Mouse (Mus musculus) midbrain, embryonic 16.5 days (tissue): Measurements from ENCODE around the gene Rad51b. TPM values are rescaled to one million over a fixed set of nuclear protein-coding genes. Genes with fewer than 3 reads are reported as not detected.

Experiments used
- ATAC-seq: fragments of 200-750 bp; cut with Nextera tagmentation; 2 replicates; pipeline ENCODE4 v1.8.0; 2017; ENCODE audit warnings: moderate TSS enrichment
- H3K27ac ChIP-seq: fragments of 300-500 bp; sonication (generic); 2 replicates; pipeline ENCODE4 v1.5.1; 2014; ENCODE audit warnings: mild to moderate bottlenecking, low read length, mixed read lengths
- H3K27me3 ChIP-seq: fragments of 300-500 bp; sonication (generic); 2 replicates; pipeline ENCODE4 v1.6.1; 2014; ENCODE audit warnings: low read depth, low read length, mixed read lengths; ENCODE audit not compliant: control insufficient read depth, insufficient read depth
- H3K36me3 ChIP-seq: fragments of 300-500 bp; sonication (generic); 2 replicates; pipeline ENCODE4 v1.6.1; 2014; ENCODE audit warnings: mild to moderate bottlenecking, low read length, moderate library complexity, mixed read lengths; ENCODE audit not compliant: control insufficient read depth, insufficient read depth
- H3K4me1 ChIP-seq: fragments of 300-500 bp; sonication (generic); 2 replicates; pipeline ENCODE4 v1.6.1; 2014; ENCODE audit warnings: mild to moderate bottlenecking, low read length, mixed read lengths; ENCODE audit not compliant: control insufficient read depth, insufficient read depth
- H3K4me2 ChIP-seq: fragments of 300-500 bp; sonication (generic); 2 replicates; pipeline ENCODE4 v1.6.1; 2014; ENCODE audit warnings: mild to moderate bottlenecking, low read length, mixed read lengths
- H3K4me3 ChIP-seq: fragments of 300-500 bp; sonication (generic); 2 replicates; pipeline ENCODE4 v1.5.1; 2014; ENCODE audit warnings: low read depth, mild to moderate bottlenecking, low read length, moderate library complexity, mixed read lengths
- H3K9ac ChIP-seq: fragments of 300-500 bp; sonication (generic); 2 replicates; pipeline ENCODE4 v1.6.1; 2014; ENCODE audit warnings: low read depth, low read length, mixed read lengths
- H3K9me3 ChIP-seq: fragments of 300-500 bp; sonication (generic); replicated peaks from 2 replicates; pipeline ENCODE4 v1.6.1; 2014; ENCODE audit warnings: mild to moderate bottlenecking, low read length, mixed read lengths; ENCODE audit not compliant: control insufficient read depth, poor library complexity, severe bottlenecking
- WGBS: fragments of 180-500 bp; shearing (Covaris S2); extraction: QIAGEN DNeasy Blood & Tissue Kit; methylation state at CpG from one replicate; pipeline ENCODE4 v1.1.7; 2014; 5-methylcytosine and 5-hydroxymethylcytosine counted together
- polyA plus RNA-seq: library from polyadenylated mRNA; unstranded; fragments of >200 nt; fragmentation: Nextera tagmentation; extraction: Ambion mirVana; gene quantifications from 2 replicates; pipeline ENCODE4 v1.2.1, GENCODE M21; 2015

The Rad51b gene
- polyA plus RNA-seq, 1 experiment from 2014 or later: 1.5 TPM

- ATAC-seq: no peak
- no peaks in the 10 kb centered on the region for H3K9me3 ChIP-seq
- no peaks in the 10 kb centered on the region for H3K27me3 ChIP-seq
- H3K27ac ChIP-seq: no peak overlapping the region
- no peak overlapping the region for H3K4me3 ChIP-seq
- no peak overlapping the region for H3K9ac ChIP-seq
- H3K4me2 ChIP-seq: no peak overlapping the region
- no peaks in the 10 kb centered on the region for H3K36me3 ChIP-seq
- WGBS: 25% methylated on average over 8 of the region's 8 CpGs
- H3K4me1 ChIP-seq: peaks cover 8% of the 10 kb centered on the region; the same call in 1 of the 2 replicates
These were observed 210.1 kb downstream of the Rad51b start for GRCm38 (mm10) chr12:79507141-79507681.

- Histone ChIP-seq H3K4me3 (no peak overlapping the region), H3K27me3 (no peaks in the 10 kb centered on the region), H3K9ac (no peak overlapping the region), H3K27ac (peak overlapping the region; percentile 74), H3K36me3 (no peaks in the 10 kb centered on the region), H3K4me2 (no peak overlapping the region), H3K9me3 (no peaks in the 10 kb centered on the region), H3K4me1 (peaks cover 8% of the 10 kb centered on the region; the same call in 1 of the 2 replicates)
- peak; percentile 60; the same call in 1 of the 2 replicates for ATAC-seq
- 49% methylated on average over 11 of the region's 11 CpGs for WGBS
These were observed 214.5 kb downstream of the Rad51b start for GRCm38 (mm10) chr12:79511454-79512204.

GRCm38 (mm10) chr12:79512205-79512886 lies 215.3 kb downstream of the Rad51b start:
- no peak overlapping the region for H3K4me2 ChIP-seq
- H3K9ac ChIP-seq: no peak overlapping the region
- peak overlapping the region; percentile 74; the same call in 1 of the 2 replicates for H3K27ac ChIP-seq
- no peak overlapping the region for H3K4me3 ChIP-seq
- H3K9me3 ChIP-seq: no peaks in the 10 kb centered on the region
- WGBS: 74% methylated on average over 10 of the region's 10 CpGs
- no peaks in the 10 kb centered on the region for H3K27me3 ChIP-seq
- peaks cover 6% of the 10 kb centered on the region; the same call in 1 of the 2 replicates for H3K4me1 ChIP-seq
- ATAC-seq: no peak
- H3K36me3 ChIP-seq: no peaks in the 10 kb centered on the region

DNA sequence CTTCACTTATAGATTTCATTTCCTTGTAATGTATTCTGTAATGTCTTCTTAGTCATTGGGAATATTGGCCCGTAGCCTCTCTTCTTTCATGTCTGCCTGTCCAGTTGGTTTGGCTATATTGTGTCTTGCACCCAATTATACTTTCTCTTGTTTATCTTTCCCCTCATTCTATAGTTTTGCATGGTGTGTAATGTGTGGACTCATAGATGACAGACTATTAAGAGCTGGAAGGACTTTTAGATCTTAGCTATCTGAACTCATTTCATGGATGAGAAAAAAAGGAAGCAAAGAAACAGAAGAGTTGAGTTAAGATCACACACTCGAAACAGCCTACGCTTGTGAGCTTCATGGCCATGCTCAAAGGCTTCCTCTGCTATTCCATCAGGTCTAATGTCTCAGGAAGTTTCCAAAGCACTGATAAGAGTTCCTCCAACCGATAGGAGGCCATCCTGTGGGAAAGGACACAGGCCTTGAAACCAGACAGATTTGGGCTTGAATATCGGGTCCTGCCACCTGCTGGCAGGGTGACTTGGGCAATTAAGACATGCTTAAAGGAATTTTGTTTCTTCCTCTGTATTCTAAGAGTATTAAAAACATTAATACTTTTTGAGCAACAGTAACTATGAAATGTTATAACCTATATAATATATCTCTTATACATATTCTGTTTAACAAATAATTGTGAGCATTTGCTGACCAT lies 216.1 kb downstream of the Rad51b start:
- Histone ChIP-seq H3K27ac (no peak overlapping the region), H3K4me1 (peaks cover 5% of the 10 kb centered on the region; the same call in 1 of the 2 replicates), H3K4me3 (no peak overlapping the region), H3K4me2 (no peak overlapping the region), H3K9me3 (no peaks in the 10 kb centered on the region), H3K9ac (no peak overlapping the region), H3K27me3 (no peaks in the 10 kb centered on the region), H3K36me3 (no peaks in the 10 kb centered on the region)
- no peak for ATAC-seq
- WGBS: 92% methylated on average over 5 of the region's 5 CpGs

DNA sequence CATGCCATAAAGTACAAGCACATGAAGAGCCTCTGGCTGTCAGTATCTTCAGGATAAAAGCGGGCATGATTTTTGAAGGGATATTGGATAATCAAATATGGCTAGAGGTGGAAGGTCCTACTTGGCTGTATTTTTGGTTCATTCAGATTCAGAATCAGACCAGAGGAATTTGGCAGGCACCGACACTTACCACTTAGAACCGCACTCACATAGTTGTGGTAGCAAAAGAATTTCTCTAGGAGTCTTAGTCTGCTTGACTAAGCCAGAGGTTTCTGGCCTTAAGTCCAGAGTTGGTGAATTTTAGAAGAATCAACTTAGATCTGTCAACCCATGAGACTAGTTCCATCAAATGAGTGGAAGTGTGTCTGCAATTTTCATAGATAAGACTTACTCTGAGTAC lies 217.6 kb downstream of the Rad51b start:
- ATAC-seq: no peak
- H3K4me1 ChIP-seq: peaks cover 5% of the 10 kb centered on the region; the same call in 1 of the 2 replicates
- no peaks in the 10 kb centered on the region for H3K9me3 ChIP-seq
- no peak overlapping the region for H3K27ac ChIP-seq
- no peaks in the 10 kb centered on the region for H3K27me3 ChIP-seq
- over 99% methylated on average over 3 of the region's 3 CpGs for WGBS
- H3K36me3 ChIP-seq: no peaks in the 10 kb centered on the region
- no peak overlapping the region for H3K4me3 ChIP-seq
- H3K9ac ChIP-seq: no peak overlapping the region
- H3K4me2 ChIP-seq: no peak overlapping the region

- 40% methylated on average over 1 of the region's 1 CpGs for WGBS
- H3K4me3 ChIP-seq: no peak overlapping the region
- H3K9me3 ChIP-seq: no peaks in the 10 kb centered on the region
These were observed 225.3 kb downstream of the Rad51b start for GRCm38 (mm10) chr12:79522374-79522773.

GRCm38 (mm10) chr12:79524941-79525871 lies 228.1 kb downstream of the Rad51b start:
- ATAC-seq: no peak
- 79% methylated on average over 14 of the region's 14 CpGs for WGBS
- no peak overlapping the region for H3K27ac ChIP-seq
- no peaks in the 10 kb centered on the region for H3K36me3 ChIP-seq
- no peaks in the 10 kb centered on the region; the same call in 1 of the 2 replicates for H3K9me3 ChIP-seq
- H3K27me3 ChIP-seq: no peaks in the 10 kb centered on the region
- no peak overlapping the region for H3K9ac ChIP-seq
- H3K4me1 ChIP-seq: no peaks in the 10 kb centered on the region
- no peak overlapping the region for H3K4me3 ChIP-seq
- H3K4me2 ChIP-seq: no peak overlapping the region

More at GRCm38 (mm10) chr12:79522374-79522773, 225.3 kb downstream of the Rad51b start:
- H3K4me2 ChIP-seq: no peak overlapping the region
- no peak overlapping the region for H3K9ac ChIP-seq
- no peak for ATAC-seq
- H3K27ac ChIP-seq: no peak overlapping the region
- no peaks in the 10 kb centered on the region for H3K36me3 ChIP-seq
- no peaks in the 10 kb centered on the region for H3K4me1 ChIP-seq
- H3K27me3 ChIP-seq: no peaks in the 10 kb centered on the region

DNA sequence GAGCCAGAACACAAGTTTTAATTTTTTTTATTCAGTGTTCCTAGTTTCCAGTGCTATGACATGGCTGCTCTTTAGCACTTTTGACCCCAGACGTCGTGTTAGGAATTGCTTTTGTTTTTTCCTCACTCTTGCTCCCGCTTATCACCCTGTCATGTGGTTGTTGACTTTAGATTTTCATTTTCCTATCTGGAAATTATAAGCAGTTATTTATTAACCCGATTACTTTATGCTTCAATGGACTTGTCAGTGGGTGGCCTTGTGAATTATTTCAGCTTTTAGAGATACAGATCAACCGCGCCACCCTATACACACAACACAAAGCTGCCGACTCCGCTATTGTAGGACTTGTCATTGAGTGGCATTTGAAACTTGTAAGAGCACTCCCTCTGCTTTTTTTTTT lies 228.8 kb downstream of the Rad51b start:
- 0 out of 2 replicates have a peak, but pooled peaks cover 3% of the 10 kb centered on the region for H3K4me1 ChIP-seq
- H3K9ac ChIP-seq: no peak overlapping the region
- H3K27me3 ChIP-seq: no peaks in the 10 kb centered on the region
- no peak overlapping the region for H3K27ac ChIP-seq
- H3K4me3 ChIP-seq: no peak overlapping the region
- H3K9me3 ChIP-seq: no peaks in the 10 kb centered on the region; the same call in 1 of the 2 replicates
- H3K4me2 ChIP-seq: no peak overlapping the region
- ATAC-seq: no peak
- 31% methylated on average over 8 of the region's 8 CpGs for WGBS
- H3K36me3 ChIP-seq: no peaks in the 10 kb centered on the region
